Mouse (Mus musculus) right cerebral cortex, postnatal 4 days (tissue): Measurements from ENCODE around the gene Caln1.
"Not testable (repeated sequence)": the region's sequence is repeated elsewhere in the genome, so short reads cannot be mapped to it uniquely, and the experiment has no call there.

ENCODE experiments used
- DNase-seq: peaks from one replicate; pipeline ENCODE4 v3.0.0-alpha.2; 2022

Caln1 gene

DNA sequence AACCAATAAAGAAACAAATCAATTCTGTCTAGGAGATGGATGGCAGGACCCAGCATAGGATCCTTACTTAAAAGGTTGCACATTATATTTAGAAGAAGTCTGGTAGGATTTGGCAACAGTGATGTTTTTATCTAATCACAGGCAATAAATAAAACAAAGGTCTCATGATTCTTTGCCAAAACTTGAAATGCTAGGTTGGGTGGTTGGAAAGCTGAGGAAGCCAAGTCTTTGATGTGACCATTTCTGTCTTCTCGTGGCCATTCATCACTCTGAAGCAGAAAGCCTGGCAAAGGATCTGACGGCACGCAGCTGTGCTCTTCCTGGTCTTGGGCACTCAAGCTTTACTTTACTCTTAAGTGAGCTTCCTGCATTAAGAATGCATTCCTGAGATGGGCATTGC lies 193.9 kb downstream of the Caln1 start:
- DNase-seq: no peak

GRCm38 (mm10) chr5:130566002-130566401 lies 196.7 kb downstream of the Caln1 start:
- no peak for DNase-seq

DNA sequence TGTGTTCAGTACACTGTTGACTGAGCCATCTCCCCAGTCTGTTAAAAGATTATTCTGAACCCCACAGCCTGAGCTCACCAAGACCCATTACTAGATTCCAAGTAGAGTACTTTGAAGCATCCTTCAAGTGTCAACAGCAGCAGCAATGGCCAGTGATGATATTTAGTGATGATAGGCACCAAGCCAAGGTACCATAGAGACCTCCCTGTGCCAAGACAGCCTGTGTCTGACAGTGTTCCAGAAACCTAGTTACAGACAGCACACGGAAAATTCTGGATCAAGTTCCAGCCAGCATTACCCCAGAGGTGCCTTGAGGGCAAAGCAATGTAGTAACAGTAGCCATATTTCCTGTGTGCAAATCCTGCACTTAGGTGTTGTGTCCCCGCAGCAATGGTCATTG lies 208.3 kb downstream of the Caln1 start:
- DNase-seq: no peak

DNA sequence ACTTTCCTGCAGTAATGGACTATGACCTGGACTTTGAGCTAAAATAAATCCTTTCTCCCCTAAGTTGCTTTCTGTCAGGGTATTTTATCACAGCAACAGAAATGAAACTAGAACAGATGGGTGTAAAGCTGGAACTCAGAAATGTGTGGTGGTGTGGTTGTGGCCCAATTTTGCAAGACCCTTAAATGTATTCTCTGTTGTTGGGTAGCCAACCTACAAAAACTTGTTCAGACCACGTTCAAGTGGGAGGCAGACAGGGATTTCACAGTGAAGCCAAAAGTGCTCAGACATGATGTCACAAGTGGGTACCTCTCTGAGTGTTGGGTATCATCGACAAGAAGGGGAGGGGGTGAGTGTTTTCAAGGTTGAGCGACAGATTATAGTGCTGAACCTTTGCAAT lies 214.8 kb downstream of the Caln1 start:
- DNase-seq: no peak

DNA sequence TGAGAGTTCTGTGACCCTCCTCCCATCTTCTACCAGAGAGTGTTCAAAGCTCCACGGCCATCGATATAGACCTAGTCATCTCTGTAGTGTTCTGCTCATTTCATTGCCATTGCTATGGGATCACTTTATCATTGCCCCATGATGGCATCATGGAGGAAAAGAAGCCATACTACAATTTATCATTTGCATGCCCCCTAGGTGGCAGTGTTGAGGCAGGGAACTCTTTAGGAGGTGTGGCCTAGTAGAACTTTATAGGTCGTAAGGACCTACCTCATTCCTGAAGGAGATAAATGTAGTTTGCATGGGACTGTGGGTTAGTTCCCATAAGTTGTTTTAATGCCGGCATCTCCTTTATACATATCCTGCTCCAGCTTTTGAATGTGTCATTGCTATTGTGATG lies 217.0 kb downstream of the Caln1 start:
- DNase-seq: no peak

DNA sequence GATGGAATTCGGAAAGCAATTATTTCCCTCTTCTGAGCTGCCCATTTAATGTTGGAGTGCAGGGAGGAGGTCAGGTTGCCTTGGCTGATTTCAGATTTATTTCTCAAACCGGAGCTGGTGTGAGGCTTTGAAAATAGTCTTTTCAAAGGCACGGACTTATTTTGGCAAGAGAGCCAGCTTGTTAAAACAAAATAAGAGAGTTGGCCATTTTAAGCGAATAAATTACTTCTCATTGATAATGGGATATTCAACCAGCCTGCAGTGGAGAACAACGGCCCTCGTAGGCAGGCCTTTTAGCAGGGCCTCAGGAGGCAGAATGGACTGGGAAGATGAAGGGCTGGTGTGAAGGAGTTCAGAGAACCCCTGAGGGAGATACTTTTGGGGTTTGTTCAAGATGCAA lies 227.3 kb downstream of the Caln1 start:
- DNase-seq: no peak

GRCm38 (mm10) chr5:130613657-130614056 lies 244.4 kb downstream of the Caln1 start:
- no peak for DNase-seq

DNA sequence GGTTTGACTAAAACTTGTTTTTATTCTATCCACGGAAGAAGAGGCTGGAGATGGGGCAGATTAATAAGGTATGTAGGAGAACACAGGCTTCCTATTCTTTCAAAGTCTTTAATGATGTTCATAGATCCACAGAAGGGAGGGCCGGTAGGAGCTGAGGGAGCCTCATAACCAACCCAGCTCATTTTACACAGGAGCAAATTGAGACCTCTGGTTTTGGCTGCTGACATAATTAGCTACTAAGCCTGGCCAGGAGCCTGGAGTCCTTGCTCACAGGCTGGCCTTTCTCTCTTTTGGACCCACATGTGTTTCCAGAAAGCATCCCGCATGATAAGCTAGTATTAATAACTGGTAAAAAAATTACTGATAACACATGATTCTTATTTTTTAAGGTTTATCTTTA lies 245.0 kb downstream of the Caln1 start:
- DNase-seq: no peak

- no peak for DNase-seq
These were observed 250.8 kb downstream of the Caln1 start for GRCm38 (mm10) chr5:130620060-130620459.

DNA sequence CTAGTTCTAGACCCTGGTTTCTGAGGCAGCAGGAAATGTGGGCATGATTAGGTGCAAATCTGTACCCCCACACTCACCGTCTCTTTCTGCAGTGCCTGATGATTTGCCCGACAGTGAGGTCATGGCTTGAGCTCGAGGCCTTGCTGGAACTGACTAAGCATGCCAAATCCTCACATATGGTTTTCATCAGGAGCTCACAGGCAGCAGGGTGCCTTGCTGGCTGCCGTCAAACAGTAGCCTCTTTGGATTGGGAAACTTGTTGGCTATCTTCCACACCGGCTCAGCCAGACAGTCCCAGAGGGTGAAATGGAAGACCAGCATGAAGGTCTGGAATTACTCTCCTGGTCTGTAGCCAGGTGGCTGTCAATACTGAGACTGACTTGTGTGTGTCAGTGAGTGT lies 254.0 kb downstream of the Caln1 start:
- peak; percentile 8 for DNase-seq

DNA sequence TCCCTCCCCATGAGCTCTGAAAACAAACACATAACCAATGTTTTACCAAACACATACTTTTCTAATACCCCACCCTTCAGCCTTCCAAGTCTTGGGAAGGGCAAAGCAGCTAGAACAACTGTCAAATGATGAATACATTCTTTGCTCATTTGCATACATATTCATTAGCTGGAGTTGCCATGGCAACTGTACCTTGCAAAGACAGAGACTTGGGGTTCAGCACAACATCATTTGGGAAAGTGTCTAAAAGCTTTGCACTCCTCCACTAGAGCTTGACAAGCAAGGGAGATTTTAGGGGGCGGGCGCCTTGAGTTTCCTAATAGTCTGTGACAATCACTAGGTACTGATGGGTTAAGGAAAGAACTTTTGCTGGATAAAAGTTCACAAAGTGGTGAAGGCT lies 258.5 kb downstream of the Caln1 start:
- DNase-seq: no peak

DNA sequence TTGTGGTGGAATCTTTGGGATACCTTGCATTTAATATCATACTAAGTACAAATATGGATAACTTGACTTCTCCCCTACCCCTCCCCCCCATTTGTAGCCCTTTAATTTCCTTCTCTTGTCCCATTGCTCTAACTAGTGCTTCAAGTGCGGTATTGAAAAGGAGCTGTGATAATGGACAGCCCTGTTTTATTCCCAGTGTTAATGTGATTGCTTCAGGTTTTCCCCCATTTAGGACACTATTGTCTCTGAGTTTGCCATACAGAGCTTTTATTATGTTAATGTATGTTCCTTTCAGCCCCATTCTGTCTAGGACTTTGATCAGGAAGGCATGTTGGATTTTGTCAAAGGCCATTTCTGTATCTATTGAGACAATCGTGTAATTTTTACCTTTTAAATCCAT lies 266.1 kb downstream of the Caln1 start:
- no peak for DNase-seq

DNA sequence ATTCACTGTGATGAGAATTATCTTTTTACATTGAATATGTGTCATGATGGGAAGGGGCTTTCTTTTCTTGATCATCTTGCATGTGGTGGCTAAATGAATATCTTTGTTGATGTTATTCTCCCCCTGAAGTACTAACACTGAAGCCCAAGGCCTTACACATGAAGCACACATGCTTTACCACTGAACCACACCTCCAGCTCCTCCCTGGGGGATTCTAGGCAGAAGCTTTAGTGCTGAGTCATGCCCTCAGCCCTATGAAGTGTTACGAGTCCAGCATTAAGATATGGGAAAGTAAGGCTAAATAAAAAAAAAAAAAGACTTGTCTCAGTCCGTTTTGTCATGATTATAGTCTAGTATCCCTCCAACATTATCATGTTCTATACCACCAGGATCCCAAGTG lies 272.6 kb downstream of the Caln1 start:
- DNase-seq: no peak

- DNase-seq: not testable (repeated sequence)
These were observed 276.9 kb downstream of the Caln1 start for GRCm38 (mm10) chr5:130646126-130646525.

DNA sequence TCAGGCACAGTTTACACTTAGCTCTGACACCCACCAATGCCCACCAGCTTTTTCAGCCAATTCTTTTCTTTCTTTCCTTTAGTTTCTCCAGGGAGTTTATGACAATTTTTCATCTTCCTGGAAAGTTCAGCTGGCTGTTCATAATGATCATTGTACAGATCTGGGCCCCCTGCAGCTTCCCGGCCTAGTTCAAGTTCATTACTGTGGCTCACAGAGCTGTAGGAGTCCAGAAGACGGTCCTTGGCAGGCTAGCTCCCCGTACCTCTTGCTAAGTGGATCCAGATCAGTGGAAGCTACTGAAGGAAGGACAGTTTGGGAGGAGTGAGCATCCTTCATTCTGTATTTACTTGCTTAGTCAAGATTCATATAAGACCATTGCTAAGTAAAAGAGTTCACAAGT lies 288.9 kb downstream of the Caln1 start:
- DNase-seq: no peak

GRCm38 (mm10) chr5:130666091-130666490 lies 296.8 kb downstream of the Caln1 start:
- DNase-seq: no peak

GRCm38 (mm10) chr5:130672588-130672987 lies 303.3 kb downstream of the Caln1 start:
- no peak for DNase-seq

DNA sequence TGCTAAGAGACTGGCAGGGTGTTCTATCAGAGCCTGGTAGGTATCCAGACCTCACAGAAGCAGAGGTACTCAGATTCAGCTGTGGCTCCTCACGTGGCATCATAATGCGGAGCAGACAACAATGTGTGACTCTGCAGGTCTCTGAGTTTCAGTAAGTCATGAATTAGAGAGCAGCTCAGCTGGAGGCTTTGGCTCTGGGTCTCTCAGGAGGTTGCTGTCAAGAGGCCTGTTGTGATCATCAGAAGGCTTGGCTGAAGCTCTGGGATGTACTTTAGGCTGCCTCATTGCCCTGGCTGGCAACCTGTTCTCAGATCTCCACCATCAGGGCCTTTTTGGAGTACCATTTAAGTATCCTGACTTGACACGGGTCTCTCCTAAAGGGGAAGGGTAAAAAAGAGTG lies 303.8 kb downstream of the Caln1 start:
- no peak for DNase-seq

DNA sequence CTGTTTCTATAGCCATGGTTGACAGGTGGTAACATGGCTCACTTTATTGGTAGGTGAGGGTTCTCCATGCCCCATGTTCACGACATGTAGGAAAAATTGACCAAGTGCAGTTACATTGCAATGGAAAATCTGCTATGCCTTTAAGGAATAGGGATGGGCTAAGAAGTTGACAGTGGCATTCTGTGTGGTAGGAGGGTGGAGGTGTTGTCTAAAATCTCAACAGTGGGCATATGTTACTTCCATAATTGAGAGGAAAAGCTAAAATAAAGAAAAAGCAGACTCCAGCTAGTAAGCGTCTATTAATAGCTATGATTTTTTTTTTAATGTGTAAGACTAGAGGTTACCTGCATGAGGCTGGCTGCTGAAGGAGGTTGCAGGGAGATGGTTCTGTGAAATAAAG lies 308.6 kb downstream of the Caln1 start:
- DNase-seq: no peak

- peak; percentile 14 for DNase-seq
These were observed 316.8 kb downstream of the Caln1 start for GRCm38 (mm10) chr5:130685911-130686658.

DNA sequence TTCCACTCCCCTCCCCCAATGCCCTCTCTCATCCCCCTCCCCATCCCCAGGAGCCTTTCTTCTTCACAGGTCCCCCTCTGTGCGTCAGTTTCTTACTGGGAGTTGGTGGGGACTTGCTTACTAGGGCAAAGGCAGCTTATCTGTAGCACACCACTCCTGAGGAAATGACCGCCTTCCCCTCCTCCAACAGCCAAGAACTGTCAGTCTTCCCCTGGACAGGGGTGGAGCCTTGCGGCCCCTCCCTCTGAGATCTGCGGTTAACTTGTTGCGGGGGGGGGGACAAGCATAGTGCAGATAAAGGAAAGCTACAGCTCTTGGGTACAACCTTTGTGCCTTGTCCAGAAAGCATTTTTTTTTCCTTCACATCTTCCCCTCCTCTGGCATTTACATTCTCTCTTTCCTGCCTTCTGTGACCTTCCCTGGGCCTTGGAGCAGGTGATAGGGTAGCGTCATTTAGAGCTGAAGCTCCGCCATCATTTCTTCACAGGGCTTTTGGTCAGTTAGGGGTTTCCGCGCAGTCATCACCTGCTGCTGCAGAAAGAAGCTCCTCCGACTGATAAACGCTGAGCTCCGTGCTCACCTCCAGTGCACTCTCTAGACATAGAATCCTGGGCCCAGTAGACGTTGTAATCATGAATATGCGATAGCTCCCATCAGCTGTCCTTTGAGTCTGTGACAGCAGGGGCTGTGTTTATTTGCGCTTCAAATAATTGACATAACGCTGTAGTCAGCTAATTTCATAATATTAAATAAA lies 319.3 kb downstream of the Caln1 start:
- DNase-seq: no peak

DNA sequence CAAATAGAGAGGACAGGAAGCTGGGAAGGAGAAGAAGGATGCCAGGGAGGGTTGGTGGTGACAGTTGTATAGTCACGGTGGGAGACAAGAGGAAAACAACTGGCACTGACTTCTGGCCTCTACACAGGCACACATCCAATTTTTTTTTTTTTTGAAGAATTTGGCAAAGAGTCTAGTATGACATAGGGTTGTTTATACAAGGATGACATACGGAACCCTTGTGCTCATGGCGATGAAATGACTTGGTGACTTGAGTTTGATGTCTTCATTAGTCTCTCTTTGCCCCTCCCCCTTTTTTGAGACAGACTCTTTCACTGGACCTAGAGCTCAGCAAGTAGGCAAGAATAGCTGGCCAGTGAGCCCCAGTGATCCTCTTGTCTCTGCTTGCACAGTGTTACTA lies 322.1 kb downstream of the Caln1 start:
- DNase-seq: no peak

DNA sequence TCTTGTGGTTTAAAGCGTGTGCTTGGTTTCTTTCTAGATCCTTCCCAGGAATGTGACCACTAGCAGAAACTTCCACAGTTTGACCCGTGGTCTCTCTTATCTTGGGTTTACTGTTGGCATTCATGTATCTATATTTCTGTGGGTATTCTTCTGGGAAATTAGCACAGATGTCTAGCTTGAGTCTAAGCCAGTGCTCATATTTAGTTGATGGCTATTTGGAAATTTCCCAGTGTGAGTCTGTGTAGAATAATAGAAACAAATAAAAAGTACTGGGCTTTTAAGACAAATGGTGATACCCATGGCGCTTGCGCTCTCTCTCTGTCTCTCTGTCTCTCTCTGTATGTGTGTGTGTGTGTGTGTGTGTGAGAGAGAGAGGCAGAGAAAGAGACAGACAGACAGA lies 330.2 kb downstream of the Caln1 start:
- no peak for DNase-seq

GRCm38 (mm10) chr5:130701777-130702176 lies 332.5 kb downstream of the Caln1 start:
- DNase-seq: no peak

DNA sequence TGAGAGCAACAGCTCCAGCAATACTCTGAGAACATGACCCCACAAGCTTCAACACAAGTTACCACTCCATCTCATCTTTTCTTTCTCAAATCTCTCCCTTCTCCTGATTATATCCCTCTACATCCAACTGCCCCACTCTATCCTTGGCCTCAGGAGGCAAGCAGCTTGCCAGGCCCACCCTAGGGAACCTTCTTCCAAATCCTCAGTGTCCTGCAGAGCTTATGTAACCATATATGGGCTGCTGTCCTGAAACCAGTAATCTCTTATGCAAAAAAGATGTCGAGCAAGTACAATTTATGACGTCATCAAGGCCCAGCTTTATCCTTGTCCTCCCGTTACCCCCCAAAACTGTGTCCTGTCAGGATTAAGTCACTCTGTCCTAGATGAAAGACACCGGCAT lies 333.1 kb downstream of the Caln1 start:
- DNase-seq: no peak
